Mouse (Mus musculus) bone marrow, adult 2 months (tissue): ENCODE results near the gene Fadd.

Source experiments
- CTCF ChIP-seq: fragments of 200-500 bp; IDR thresholded peaks from 2 replicates; pipeline ENCODE4 v1.5.1; 2011; ENCODE audit warnings: low read length, control low read depth; ENCODE audit not compliant: control insufficient read depth, insufficient read depth
- POLR2A ChIP-seq: fragments of 200-500 bp; IDR thresholded peaks from 2 replicates; pipeline ENCODE4 v1.6.1; 2011; ENCODE audit warnings: low read depth, mild to moderate bottlenecking, control low read depth, low read length, borderline replicate concordance; ENCODE audit not compliant: control insufficient read depth

- no peak for TF ChIP-seq CTCF
- TF ChIP-seq POLR2A = peak; percentile 68; the same call in 1 of the 2 replicates
These were observed 28.8 kb downstream of the Fadd start, which contains the start of gene Ppfia1 for GRCm38 (mm10) chr7:144553237-144554122.
